Mouse (Mus musculus): ENCODE results near the gene Clec2g. TPM values are rescaled to one million over a fixed set of nuclear protein-coding genes. Genes with fewer than 3 reads are reported as not detected.
"Not testable (repeated sequence)": the region's sequence is repeated elsewhere in the genome, so short reads cannot be mapped to it uniquely, and the experiment has no call there.

Clec2g gene
- not detected in 2 replicates for polyA plus RNA-seq (2014; fragmentation: Nextera tagmentation; extraction: Ambion mirVana)

GRCm38 (mm10) chr6:128934081-128934480 lies at the start of gene Clec2g:
Clec2g (plus strand) TSS chr6:128934381.
- not testable (repeated sequence) for H3K36me3 ChIP-seq (ENCODE audit: control insufficient read depth, insufficient read depth, low read length); H3K27ac ChIP-seq (ENCODE audit: low read depth, low read length); H3K4me2 ChIP-seq (ENCODE audit: low read depth); H3K4me3 ChIP-seq (ENCODE audit: low read depth, low read length); ATAC-seq (ENCODE audit: insufficient read depth, low FRiP score, low TSS enrichment); H3K9ac ChIP-seq (ENCODE audit: low read length); H3K27me3 ChIP-seq (ENCODE audit: control insufficient read depth, insufficient read depth, low read length); H3K9me3 ChIP-seq (ENCODE audit: control insufficient read depth, low read length); DNase-seq (ENCODE audit: low spot score); H3K4me1 ChIP-seq (ENCODE audit: control insufficient read depth, insufficient read depth, low read length)
- 91% methylated on average over 4 of the region's 4 CpGs for WGBS

- not testable (repeated sequence) for ATAC-seq (ENCODE audit: insufficient read depth, low FRiP score, low TSS enrichment); H3K27me3 ChIP-seq (ENCODE audit: control insufficient read depth, insufficient read depth, low read length); H3K27ac ChIP-seq (ENCODE audit: low read depth, low read length); DNase-seq (ENCODE audit: low spot score); H3K9me3 ChIP-seq (ENCODE audit: control insufficient read depth, low read length); H3K36me3 ChIP-seq (ENCODE audit: control insufficient read depth, insufficient read depth, low read length); H3K4me2 ChIP-seq (ENCODE audit: low read depth); H3K4me3 ChIP-seq (ENCODE audit: low read depth, low read length); H3K9ac ChIP-seq (ENCODE audit: low read length); H3K4me1 ChIP-seq (ENCODE audit: control insufficient read depth, insufficient read depth, low read length)
- 91% methylated on average over 6 of the region's 6 CpGs for WGBS
These were observed 46.9 kb upstream of the Clec2g start, which contains the start of gene Clec2i for GRCm38 (mm10) chr6:128887091-128887790. Clec2i (plus strand) TSS chr6:128887588.

GRCm38 (mm10) chr6:128888834-128889233 lies 45.3 kb upstream of the Clec2g start:
- WGBS = 84% methylated on average over 5 of the region's 5 CpGs
- DNase-seq (ENCODE audit: low spot score) (no peak), ATAC-seq (ENCODE audit: insufficient read depth, low FRiP score, low TSS enrichment) (no peak)
- Histone ChIP-seq H3K4me3 (ENCODE audit: low read depth, low read length) (no peak overlapping the region), H3K27ac (ENCODE audit: low read depth, low read length) (no peak overlapping the region), H3K36me3 (ENCODE audit: control insufficient read depth, insufficient read depth, low read length) (no peaks in the 10 kb centered on the region), H3K9ac (ENCODE audit: low read length) (no peak overlapping the region), H3K4me1 (ENCODE audit: control insufficient read depth, insufficient read depth, low read length) (no peaks in the 10 kb centered on the region), H3K27me3 (ENCODE audit: control insufficient read depth, insufficient read depth, low read length) (no peaks in the 10 kb centered on the region), H3K4me2 (ENCODE audit: low read depth) (no peak overlapping the region), H3K9me3 (ENCODE audit: control insufficient read depth, low read length) (no peaks in the 10 kb centered on the region)

GRCm38 (mm10) chr6:128890948-128891355 lies 43.2 kb upstream of the Clec2g start, which contains the start of gene BC035044:
BC035044 (minus strand) TSS chr6:128891126.
- Histone ChIP-seq H3K27ac (ENCODE audit: low read depth, low read length) (no peak within 1 kb of the TSS), H3K27me3 (ENCODE audit: control insufficient read depth, insufficient read depth, low read length) (no peaks in the 10 kb centered on the region), H3K4me3 (ENCODE audit: low read depth, low read length) (no peak within 1 kb of the TSS), H3K4me2 (ENCODE audit: low read depth) (no peak within 1 kb of the TSS), H3K36me3 (ENCODE audit: control insufficient read depth, insufficient read depth, low read length) (no peaks in the 10 kb centered on the region), H3K9me3 (ENCODE audit: control insufficient read depth, low read length) (no peaks in the 10 kb centered on the region), H3K4me1 (ENCODE audit: control insufficient read depth, insufficient read depth, low read length) (no peaks in the 10 kb centered on the region), H3K9ac (ENCODE audit: low read length) (no peak within 1 kb of the TSS)
- DNase-seq (ENCODE audit: low spot score) (no peak), ATAC-seq (ENCODE audit: insufficient read depth, low FRiP score, low TSS enrichment) (no peak)
- WGBS = 82% methylated on average over 2 of the region's 2 CpGs

- WGBS = 89% methylated on average over 3 of the region's 3 CpGs
- Histone ChIP-seq H3K27ac (ENCODE audit: low read depth, low read length) (no peak overlapping the region), H3K9ac (ENCODE audit: low read length) (no peak overlapping the region), H3K4me3 (ENCODE audit: low read depth, low read length) (no peak overlapping the region), H3K4me1 (ENCODE audit: control insufficient read depth, insufficient read depth, low read length) (no peaks in the 10 kb centered on the region), H3K27me3 (ENCODE audit: control insufficient read depth, insufficient read depth, low read length) (no peaks in the 10 kb centered on the region), H3K36me3 (ENCODE audit: control insufficient read depth, insufficient read depth, low read length) (no peaks in the 10 kb centered on the region), H3K9me3 (ENCODE audit: control insufficient read depth, low read length) (no peaks in the 10 kb centered on the region), H3K4me2 (ENCODE audit: low read depth) (no peak overlapping the region)
- ATAC-seq (ENCODE audit: insufficient read depth, low FRiP score, low TSS enrichment) (no peak), DNase-seq (ENCODE audit: low spot score) (no peak)
These were observed 38.7 kb upstream of the Clec2g start for GRCm38 (mm10) chr6:128895404-128896001.

GRCm38 (mm10) chr6:128900044-128900443 lies 34.1 kb upstream of the Clec2g start:
- Histone ChIP-seq H3K27me3 (ENCODE audit: control insufficient read depth, insufficient read depth, low read length) (no peaks in the 10 kb centered on the region), H3K4me3 (ENCODE audit: low read depth, low read length) (no peak overlapping the region), H3K27ac (ENCODE audit: low read depth, low read length) (no peak overlapping the region), H3K4me2 (ENCODE audit: low read depth) (no peak overlapping the region), H3K4me1 (ENCODE audit: control insufficient read depth, insufficient read depth, low read length) (no peaks in the 10 kb centered on the region), H3K36me3 (ENCODE audit: control insufficient read depth, insufficient read depth, low read length) (no peaks in the 10 kb centered on the region), H3K9ac (ENCODE audit: low read length) (no peak overlapping the region), H3K9me3 (ENCODE audit: control insufficient read depth, low read length) (no peaks in the 10 kb centered on the region)
- no peak for DNase-seq (ENCODE audit: low spot score)
- ATAC-seq (ENCODE audit: insufficient read depth, low FRiP score, low TSS enrichment) = no peak
- WGBS = 80% methylated on average over 2 of the region's 2 CpGs

GRCm38 (mm10) chr6:128900796-128901552 lies 33.2 kb upstream of the Clec2g start:
- H3K36me3 ChIP-seq (ENCODE audit: control insufficient read depth, insufficient read depth, low read length); H3K4me3 ChIP-seq (ENCODE audit: low read depth, low read length); ATAC-seq (ENCODE audit: insufficient read depth, low FRiP score, low TSS enrichment); H3K4me1 ChIP-seq (ENCODE audit: control insufficient read depth, insufficient read depth, low read length); H3K27ac ChIP-seq (ENCODE audit: low read depth, low read length); H3K9ac ChIP-seq (ENCODE audit: low read length); DNase-seq (ENCODE audit: low spot score); H3K27me3 ChIP-seq (ENCODE audit: control insufficient read depth, insufficient read depth, low read length); H3K9me3 ChIP-seq (ENCODE audit: control insufficient read depth, low read length); H3K4me2 ChIP-seq (ENCODE audit: low read depth): not testable (repeated sequence)
- WGBS = 87% methylated on average over 6 of the region's 6 CpGs

- Histone ChIP-seq H3K27ac (ENCODE audit: low read depth, low read length) (no peak overlapping the region), H3K4me1 (ENCODE audit: control insufficient read depth, insufficient read depth, low read length) (no peaks in the 10 kb centered on the region), H3K27me3 (ENCODE audit: control insufficient read depth, insufficient read depth, low read length) (no peaks in the 10 kb centered on the region), H3K4me3 (ENCODE audit: low read depth, low read length) (no peak overlapping the region), H3K9me3 (ENCODE audit: control insufficient read depth, low read length) (no peaks in the 10 kb centered on the region), H3K4me2 (ENCODE audit: low read depth) (no peak overlapping the region), H3K9ac (ENCODE audit: low read length) (no peak overlapping the region), H3K36me3 (ENCODE audit: control insufficient read depth, insufficient read depth, low read length) (no peaks in the 10 kb centered on the region)
- WGBS = 85% methylated on average over 2 of the region's 2 CpGs
- DNase-seq (ENCODE audit: low spot score) = no peak
- ATAC-seq (ENCODE audit: insufficient read depth, low FRiP score, low TSS enrichment) = no peak
These were observed 20.5 kb upstream of the Clec2g start for GRCm38 (mm10) chr6:128913598-128914254.
